Mouse (Mus musculus): ENCODE measurements around the gene Cgas. TPM values are rescaled to one million over a fixed set of nuclear protein-coding genes. Genes with fewer than 3 reads are reported as not detected.
"Not testable (repeated sequence)": the region's sequence is repeated elsewhere in the genome, so short reads cannot be mapped to it uniquely, and the experiment has no call there.

Cgas gene
- 0.86 and 1.4 TPM in 2 replicates for polyA plus RNA-seq (2015; fragmentation: Nextera tagmentation; extraction: Ambion mirVana)

- H3K27me3 ChIP-seq (replicated peaks) = peaks cover 64% of the 10 kb centered on the region
- peak; percentile 53 for ATAC-seq (ENCODE audit: low FRiP score)
- peak within 1 kb of the TSS; percentile 45 for H3K4me3 ChIP-seq (replicated peaks)
- H3K4me2 ChIP-seq = peak within 1 kb of the TSS; percentile 82
- H3K27ac ChIP-seq (replicated peaks) = no peak within 1 kb of the TSS
- peaks cover 11% of the 10 kb centered on the region for H3K4me1 ChIP-seq
- peak within 1 kb of the TSS; percentile 37 for H3K9ac ChIP-seq (replicated peaks)
- no peaks in the 10 kb centered on the region for H3K9me3 ChIP-seq (replicated peaks)
- WGBS = under 1% methylated on average over 77 of the region's 81 CpGs
- no peaks in the 10 kb centered on the region for H3K36me3 ChIP-seq
Observed at GRCm38 (mm10) chr9:78442579-78443392, at the start of gene Cgas. Gene Cgas, minus strand, starts transcription at chr9:78443237.

DNA sequence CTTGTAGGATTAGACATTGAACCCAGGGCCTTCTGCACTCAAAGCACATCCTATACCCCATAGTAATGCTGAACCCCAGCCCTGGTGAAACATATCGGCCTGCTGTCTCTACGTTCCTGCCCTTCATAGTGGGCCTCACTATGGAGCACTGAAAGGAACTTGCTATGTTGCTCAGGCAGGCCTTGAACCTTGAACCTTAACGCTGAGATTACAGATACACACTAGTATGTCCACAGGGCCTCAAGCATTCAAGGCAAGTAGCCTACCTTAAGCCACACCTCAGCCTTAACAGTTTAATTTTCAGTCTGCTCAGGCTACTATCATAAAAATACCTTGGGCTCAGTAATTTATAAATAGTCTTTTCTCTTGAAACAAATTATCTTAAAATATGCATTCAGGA is 49.2 kb upstream of the Cgas start:
- Histone ChIP-seq H3K27me3 (replicated peaks) (no peaks in the 10 kb centered on the region), H3K4me3 (replicated peaks) (no peak overlapping the region), H3K4me2 (no peak overlapping the region), H3K27ac (replicated peaks) (no peak overlapping the region), H3K9ac (replicated peaks) (no peak overlapping the region), H3K36me3 (no peaks in the 10 kb centered on the region), H3K4me1 (peaks cover 10% of the 10 kb centered on the region; the same call in 1 of the 2 replicates), H3K9me3 (replicated peaks) (no peaks in the 10 kb centered on the region)
- no peak for ATAC-seq (ENCODE audit: low FRiP score)
- 92% methylated on average over 3 of the region's 3 CpGs for WGBS

DNA sequence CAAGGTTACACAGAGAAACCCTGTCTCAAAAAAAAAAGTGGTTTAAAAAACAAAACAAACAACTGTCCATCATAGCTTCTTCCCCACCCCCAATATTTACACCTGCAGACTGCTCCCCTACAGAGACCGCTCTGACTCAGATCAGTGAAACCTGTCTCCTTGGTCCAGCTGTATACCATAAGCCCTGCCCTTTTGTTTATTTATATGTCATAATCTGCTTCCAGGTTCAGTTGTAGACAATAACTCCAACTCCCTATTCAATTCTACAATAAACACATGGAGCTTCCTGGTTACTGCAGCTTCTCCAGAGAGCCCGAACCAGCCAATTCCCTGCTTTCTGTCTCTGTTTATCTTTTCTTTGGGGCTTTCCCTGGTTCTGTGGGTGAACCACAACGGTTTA is 48.1 kb upstream of the Cgas start:
- Histone ChIP-seq H3K4me1 (peaks cover 10% of the 10 kb centered on the region; the same call in 1 of the 2 replicates), H3K9me3 (replicated peaks) (no peaks in the 10 kb centered on the region), H3K27me3 (replicated peaks) (no peaks in the 10 kb centered on the region), H3K9ac (replicated peaks) (no peak overlapping the region), H3K36me3 (no peaks in the 10 kb centered on the region), H3K27ac (replicated peaks) (no peak overlapping the region), H3K4me3 (replicated peaks) (no peak overlapping the region), H3K4me2 (no peak overlapping the region)
- no peak for ATAC-seq (ENCODE audit: low FRiP score)
- WGBS = 87% methylated on average over 3 of the region's 3 CpGs

GRCm38 (mm10) chr9:78488890-78489420 is 45.9 kb upstream of the Cgas start, which contains the start of gene Eef1a1:
Gene Eef1a1, minus strand, starts transcription at chr9:78489151.
- Histone ChIP-seq H3K9me3 (replicated peaks) (no peaks in the 10 kb centered on the region), H3K4me1 (peaks cover 10% of the 10 kb centered on the region; the same call in 1 of the 2 replicates), H3K27me3 (replicated peaks) (no peaks in the 10 kb centered on the region), H3K4me3 (replicated peaks) (peak within 1 kb of the TSS; percentile 40), H3K36me3 (no peaks in the 10 kb centered on the region), H3K27ac (replicated peaks) (peak within 1 kb of the TSS; percentile 61; the same call in 1 of the 2 replicates), H3K4me2 (peak within 1 kb of the TSS; percentile 72), H3K9ac (replicated peaks) (peak within 1 kb of the TSS; percentile 45)
- 0% methylated on average over 15 of the region's 20 CpGs for WGBS
- ATAC-seq (ENCODE audit: low FRiP score) = peak; percentile 62

DNA sequence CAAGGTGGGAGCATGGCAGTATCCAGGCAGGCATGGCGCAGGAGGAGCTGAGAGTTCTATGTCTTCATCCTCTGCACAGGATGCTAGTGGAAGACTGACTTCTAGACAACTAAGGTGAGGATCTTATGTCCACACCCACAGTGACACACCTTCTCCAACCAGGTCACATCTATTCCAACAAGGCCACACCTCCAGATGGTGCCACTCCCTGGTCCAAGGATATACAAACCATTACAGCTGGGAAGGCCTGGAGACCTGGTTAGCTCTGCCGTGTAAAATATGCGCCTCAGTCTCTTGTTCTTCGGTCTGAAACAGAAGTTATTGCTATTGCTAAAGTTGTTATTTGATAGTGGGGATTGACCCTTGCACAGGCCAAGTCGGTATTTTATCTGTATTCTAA is 45.0 kb upstream of the Cgas start:
- not testable (repeated sequence) for H3K27me3 ChIP-seq (replicated peaks); H3K27ac ChIP-seq (replicated peaks); H3K4me2 ChIP-seq; H3K9ac ChIP-seq (replicated peaks); H3K36me3 ChIP-seq; H3K4me3 ChIP-seq (replicated peaks); H3K9me3 ChIP-seq (replicated peaks); ATAC-seq (ENCODE audit: low FRiP score)
- H3K4me1 ChIP-seq = peaks cover 12% of the 10 kb centered on the region; the same call in 1 of the 2 replicates
- WGBS = 95% methylated on average over 5 of the region's 5 CpGs

DNA sequence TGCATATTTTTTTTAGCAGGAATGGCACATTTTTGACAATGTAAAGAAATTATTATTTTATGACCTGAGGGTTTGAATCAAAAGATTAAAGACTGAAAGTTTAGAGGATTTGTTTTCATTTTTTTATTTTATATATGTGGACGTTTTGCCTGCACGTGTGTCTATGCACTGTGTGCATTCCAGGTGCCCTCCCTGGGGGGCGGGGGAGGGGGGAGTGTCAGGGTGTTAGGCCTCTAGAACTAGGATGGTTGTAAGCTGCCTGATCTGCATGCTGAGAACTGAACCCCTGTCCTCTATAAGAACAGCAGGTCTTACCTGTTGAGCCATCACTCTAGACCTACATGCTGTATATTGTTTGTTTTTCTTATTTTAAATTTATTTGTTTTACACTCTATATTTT is 41.6 kb upstream of the Cgas start:
- no peak overlapping the region for H3K4me2 ChIP-seq
- H3K9ac ChIP-seq (replicated peaks) = no peak overlapping the region
- H3K27ac ChIP-seq (replicated peaks) = no peak overlapping the region
- H3K9me3 ChIP-seq (replicated peaks) = no peaks in the 10 kb centered on the region
- no peak for ATAC-seq (ENCODE audit: low FRiP score)
- H3K36me3 ChIP-seq = no peaks in the 10 kb centered on the region
- no peaks in the 10 kb centered on the region for H3K27me3 ChIP-seq (replicated peaks)
- no peak overlapping the region for H3K4me3 ChIP-seq (replicated peaks)
- peaks cover 24% of the 10 kb centered on the region for H3K4me1 ChIP-seq
- 83% methylated on average over 3 of the region's 3 CpGs for WGBS

DNA sequence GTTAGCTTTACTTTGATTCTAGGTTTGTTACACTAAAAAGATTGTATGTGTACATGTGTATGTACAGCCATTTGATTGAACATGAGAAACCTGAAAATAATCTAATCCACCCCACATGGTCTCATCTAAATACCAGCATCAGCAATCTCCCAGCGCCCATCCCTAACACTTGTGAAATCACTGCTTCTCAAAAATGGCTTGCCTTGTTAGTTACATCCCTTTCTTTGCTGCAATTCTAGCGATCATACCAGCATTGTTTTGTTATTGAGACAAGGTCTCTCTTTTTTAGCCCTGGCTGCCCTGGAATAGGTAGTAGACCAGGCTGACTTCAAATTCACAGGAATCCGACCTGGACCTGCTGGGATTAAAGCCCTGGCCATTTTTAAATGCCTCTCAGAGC is 39.3 kb upstream of the Cgas start:
- H3K27ac ChIP-seq (replicated peaks) = peak overlapping the region; percentile 99
- H3K9me3 ChIP-seq (replicated peaks) = no peaks in the 10 kb centered on the region
- 0 out of 2 replicates have a peak, but pooled peaks have one; percentile 8 for ATAC-seq (ENCODE audit: low FRiP score)
- WGBS = 10% methylated on average over 3 of the region's 3 CpGs
- H3K4me3 ChIP-seq (replicated peaks) = peak overlapping the region; percentile 66
- H3K4me2 ChIP-seq = peak overlapping the region; percentile 65
- H3K4me1 ChIP-seq = peaks cover 33% of the 10 kb centered on the region
- H3K27me3 ChIP-seq (replicated peaks) = no peaks in the 10 kb centered on the region
- H3K9ac ChIP-seq (replicated peaks) = peak overlapping the region; percentile 82
- H3K36me3 ChIP-seq = peaks cover 12% of the 10 kb centered on the region

DNA sequence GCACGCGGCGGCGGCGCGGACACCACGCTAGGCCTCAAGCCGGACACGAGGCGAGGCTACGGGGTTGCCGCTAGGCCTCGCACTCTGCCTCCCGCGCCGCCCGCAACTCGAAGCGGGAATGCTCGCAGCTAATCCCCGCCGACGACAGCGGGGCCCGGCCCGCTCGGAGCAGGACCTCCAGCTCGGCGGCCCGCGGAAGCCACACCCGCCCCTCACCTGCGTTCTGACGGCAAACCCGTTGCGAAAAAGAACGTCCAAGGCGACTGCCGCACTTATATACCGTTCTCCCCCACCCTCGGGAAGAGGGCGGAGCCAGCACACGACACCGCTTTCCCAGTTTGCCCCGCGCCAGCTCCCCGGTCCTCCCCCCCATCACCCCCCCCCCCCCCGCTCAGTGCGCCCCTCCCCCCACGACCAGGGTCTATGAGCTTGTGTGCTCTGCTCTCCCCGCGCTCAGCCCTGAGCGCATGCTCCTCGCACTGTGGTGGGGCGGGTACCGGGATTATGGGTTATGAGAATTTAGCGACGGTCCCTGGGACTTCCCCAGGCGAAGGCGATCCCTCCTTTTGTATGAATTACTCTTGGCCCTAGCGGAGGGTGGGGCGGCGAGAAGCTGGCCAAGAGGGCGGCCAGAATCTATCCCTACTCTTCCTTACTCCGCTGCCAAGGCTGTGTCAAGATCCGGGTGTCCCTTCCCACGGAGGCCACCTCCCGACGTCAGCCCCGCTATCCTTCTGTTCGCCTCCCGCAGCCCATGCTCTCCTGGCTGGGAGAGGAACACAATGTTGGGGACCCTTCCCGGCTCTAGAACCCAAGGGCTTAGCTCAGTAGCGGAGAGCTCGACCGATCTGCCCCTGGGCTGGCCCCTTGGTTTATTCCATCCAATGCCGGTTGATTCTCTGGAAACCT is 38.6 kb upstream of the Cgas start:
- Histone ChIP-seq H3K36me3 (peaks cover 18% of the 10 kb centered on the region), H3K27ac (replicated peaks) (peak overlapping the region; percentile 99), H3K4me1 (peaks cover 39% of the 10 kb centered on the region), H3K4me3 (replicated peaks) (peak overlapping the region; percentile 66), H3K27me3 (replicated peaks) (no peaks in the 10 kb centered on the region), H3K9ac (replicated peaks) (peak overlapping the region; percentile 90), H3K9me3 (replicated peaks) (no peaks in the 10 kb centered on the region), H3K4me2 (peak overlapping the region; percentile 69)
- under 1% methylated on average over 66 of the region's 77 CpGs for WGBS
- ATAC-seq (ENCODE audit: low FRiP score) = peak; percentile 98

- Histone ChIP-seq H3K9ac (replicated peaks) (peak overlapping the region; percentile 90), H3K36me3 (peaks cover 24% of the 10 kb centered on the region), H3K4me3 (replicated peaks) (peak overlapping the region; percentile 66), H3K4me2 (peak overlapping the region; percentile 69), H3K9me3 (replicated peaks) (no peaks in the 10 kb centered on the region), H3K27me3 (replicated peaks) (no peaks in the 10 kb centered on the region), H3K27ac (replicated peaks) (peak overlapping the region; percentile 97), H3K4me1 (peaks cover 41% of the 10 kb centered on the region)
- ATAC-seq (ENCODE audit: low FRiP score) = peak; percentile 32
- under 1% methylated on average over 46 of the region's 46 CpGs for WGBS
Observed at GRCm38 (mm10) chr9:78480706-78481358, 37.8 kb upstream of the Cgas start.

DNA sequence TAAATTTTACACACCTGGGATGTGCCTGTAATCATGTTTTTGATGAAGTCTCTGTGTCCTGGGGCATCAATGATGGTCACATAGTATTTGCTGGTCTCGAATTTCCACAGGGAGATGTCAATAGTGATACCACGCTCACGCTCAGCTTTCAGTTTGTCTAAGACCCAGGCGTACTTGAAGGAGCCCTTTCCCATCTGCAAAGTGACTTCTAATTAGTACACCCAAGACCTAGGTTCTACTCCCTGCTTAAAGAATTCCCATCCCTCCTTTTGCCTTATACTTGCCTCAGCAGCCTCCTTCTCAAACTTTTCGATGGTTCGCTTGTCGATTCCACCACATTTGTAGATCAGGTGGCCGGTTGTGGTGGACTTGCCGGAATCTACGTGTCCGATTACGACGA is 37.2 kb upstream of the Cgas start:
- Histone ChIP-seq H3K36me3 (peaks cover 24% of the 10 kb centered on the region), H3K4me3 (replicated peaks) (peak overlapping the region; percentile 66), H3K27ac (replicated peaks) (peak overlapping the region; percentile 97)

GRCm38 (mm10) chr9:78479308-78479707 is 36.3 kb upstream of the Cgas start:
- WGBS = 30% methylated on average over 8 of the region's 8 CpGs
- ATAC-seq (ENCODE audit: low FRiP score); H3K27me3 ChIP-seq (replicated peaks); H3K27ac ChIP-seq (replicated peaks); H3K9me3 ChIP-seq (replicated peaks): not testable (repeated sequence)
- Histone ChIP-seq H3K36me3 (peaks cover 28% of the 10 kb centered on the region), H3K4me1 (peaks cover 41% of the 10 kb centered on the region), H3K4me3 (replicated peaks) (peak overlapping the region; percentile 66), H3K9ac (replicated peaks) (peak overlapping the region; percentile 26; the same call in 1 of the 2 replicates), H3K4me2 (peak overlapping the region; percentile 69)

More for the DNA sequence above, 37.2 kb upstream of the Cgas start:
- ATAC-seq (ENCODE audit: low FRiP score); H3K27me3 ChIP-seq (replicated peaks); H3K9me3 ChIP-seq (replicated peaks): not testable (repeated sequence)
- H3K4me2 ChIP-seq = peak overlapping the region; percentile 69
- peaks cover 41% of the 10 kb centered on the region for H3K4me1 ChIP-seq
- H3K9ac ChIP-seq (replicated peaks) = peak overlapping the region; percentile 90
- under 1% methylated on average over 13 of the region's 13 CpGs for WGBS
